Mouse (Mus musculus) right cerebral cortex, adult 18-20 months (tissue): Measurements from ENCODE around the gene 4930474N05Rik.

Source experiments
- DNase-seq: peaks from one replicate; pipeline ENCODE4 v3.0.0; 2022; ENCODE audit warnings: mixed read lengths

The 4930474N05Rik gene

GRCm38 (mm10) chr14:36094617-36095016 is at the start of gene 4930474N05Rik:
TSS of gene 4930474N05Rik (plus strand) at chr14:36094917.
- no peak for DNase-seq

- DNase-seq, result peak; percentile 20
These were observed 45.8 kb upstream of the 4930474N05Rik start for GRCm38 (mm10) chr14:36048746-36049391.

DNA sequence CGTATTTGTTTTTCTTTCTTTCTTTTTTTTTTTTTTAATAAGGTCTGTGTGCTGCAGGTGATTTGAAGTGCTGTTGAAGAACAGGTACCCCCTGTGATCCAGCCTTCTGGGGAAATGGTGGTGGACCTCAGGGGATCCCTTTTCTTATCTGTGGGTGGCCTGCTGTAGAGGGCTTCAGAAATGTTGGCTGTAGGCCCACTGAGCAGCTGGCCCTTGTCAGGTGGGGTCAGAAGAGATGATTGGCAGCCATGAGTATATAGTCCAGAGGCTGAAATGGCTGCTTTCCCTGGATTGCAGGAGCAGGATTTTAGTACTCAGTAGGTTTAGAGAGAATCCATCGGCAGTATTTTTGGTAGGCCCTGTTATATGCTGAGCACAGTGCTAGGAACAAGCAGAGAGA is 41.4 kb upstream of the 4930474N05Rik start:
- no peak for DNase-seq

GRCm38 (mm10) chr14:36098528-36098927 is 3.8 kb downstream of the 4930474N05Rik start:
- no peak for DNase-seq

- DNase-seq, result no peak
These were observed 4.9 kb downstream of the 4930474N05Rik start for GRCm38 (mm10) chr14:36099647-36100046.

GRCm38 (mm10) chr14:36100731-36101130 is 6.0 kb downstream of the 4930474N05Rik start:
- DNase-seq, result no peak

GRCm38 (mm10) chr14:36114481-36114880 is 19.8 kb downstream of the 4930474N05Rik start:
- no peak for DNase-seq

GRCm38 (mm10) chr14:36123775-36124335 is 29.1 kb downstream of the 4930474N05Rik start:
- DNase-seq, result no peak

DNA sequence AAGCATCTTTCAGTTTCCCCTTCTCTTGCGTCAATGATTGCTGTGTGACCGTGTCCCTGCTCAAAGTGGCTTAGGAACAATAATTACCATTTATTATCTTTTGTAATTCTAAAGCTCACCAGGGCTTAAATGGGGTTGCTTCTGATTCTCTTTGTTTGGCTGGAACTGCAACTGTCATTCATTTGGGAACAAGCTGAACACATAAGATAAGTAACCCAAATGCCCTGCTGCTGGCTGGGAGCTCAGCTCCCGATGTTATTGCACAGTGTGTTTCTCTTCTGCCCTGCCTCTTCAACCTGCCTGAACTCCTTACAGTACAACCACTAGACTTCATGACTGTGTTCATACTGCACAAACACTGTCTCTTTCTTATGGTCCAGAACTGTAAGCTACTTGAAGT is 41.0 kb downstream of the 4930474N05Rik start:
- no peak for DNase-seq

DNA sequence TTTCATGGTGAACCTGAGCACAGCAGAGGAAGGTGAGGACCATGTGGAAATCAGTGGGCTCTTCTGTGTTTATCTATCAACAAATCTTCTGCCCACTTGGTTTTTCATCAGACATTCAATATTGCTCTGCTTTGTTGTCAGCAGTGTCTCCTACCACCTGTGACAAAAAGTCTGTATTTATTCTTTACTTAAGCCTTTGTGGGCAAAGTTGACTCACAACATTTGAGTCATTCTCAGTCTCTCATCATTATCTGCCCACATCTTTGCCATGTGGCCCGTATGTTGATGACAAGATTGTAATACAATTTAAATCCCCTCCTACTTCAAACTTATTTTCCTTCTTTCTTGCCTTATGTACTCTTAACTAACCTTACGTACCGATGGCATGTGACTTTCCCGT is 43.0 kb downstream of the 4930474N05Rik start:
- DNase-seq, result no peak

DNA sequence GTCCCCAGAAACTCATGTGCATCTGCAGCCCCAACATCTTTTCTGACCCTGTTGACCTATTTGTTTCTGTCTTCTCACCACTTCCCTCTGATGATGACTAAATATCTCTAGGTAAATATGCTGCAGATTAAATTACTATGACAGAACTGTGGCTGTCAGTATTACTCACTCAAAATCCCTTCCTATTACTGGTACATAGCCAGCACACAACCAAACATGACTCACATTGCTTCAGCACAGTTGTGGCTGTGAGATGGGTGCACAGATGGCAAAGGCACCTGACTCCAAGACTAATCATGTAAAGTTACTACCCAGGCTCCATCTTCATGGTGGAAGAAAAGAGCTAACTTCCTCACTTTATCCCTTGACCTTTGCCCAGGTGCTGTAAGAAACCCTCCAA is 50.5 kb downstream of the 4930474N05Rik start:
- DNase-seq, result peak; percentile 2
